Mouse (Mus musculus) urinary bladder, postnatal 14 days (tissue): ENCODE results near the gene Mdc1.

Experiments used
- DNase-seq: peaks from one replicate; pipeline ENCODE4 v3.0.0; 2021; ENCODE audit warnings: low spot score

Gene Mdc1

GRCm38 (mm10) chr17:35850974-35851373 lies 9.7 kb downstream of the Mdc1 start:
- no peak for DNase-seq

DNA sequence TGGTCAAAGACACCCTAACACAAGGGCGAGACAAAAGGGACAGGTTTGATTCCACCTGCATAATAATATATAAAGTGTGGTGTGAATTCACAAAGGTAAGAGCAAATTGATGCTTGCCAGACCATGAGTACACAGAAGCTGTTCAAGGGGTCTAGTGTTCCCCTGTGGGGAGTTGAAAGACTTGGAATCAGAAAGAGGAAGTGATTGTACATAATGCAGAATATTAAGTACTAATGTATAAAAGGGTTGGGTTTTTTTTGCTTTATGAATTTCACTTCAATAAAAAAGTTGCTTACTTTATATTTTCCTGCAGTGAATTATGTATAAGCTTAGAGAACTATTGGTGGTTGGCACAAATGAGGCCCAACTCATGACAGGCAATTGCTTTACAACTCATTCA lies 18.1 kb downstream of the Mdc1 start:
- DNase-seq = no peak

DNA sequence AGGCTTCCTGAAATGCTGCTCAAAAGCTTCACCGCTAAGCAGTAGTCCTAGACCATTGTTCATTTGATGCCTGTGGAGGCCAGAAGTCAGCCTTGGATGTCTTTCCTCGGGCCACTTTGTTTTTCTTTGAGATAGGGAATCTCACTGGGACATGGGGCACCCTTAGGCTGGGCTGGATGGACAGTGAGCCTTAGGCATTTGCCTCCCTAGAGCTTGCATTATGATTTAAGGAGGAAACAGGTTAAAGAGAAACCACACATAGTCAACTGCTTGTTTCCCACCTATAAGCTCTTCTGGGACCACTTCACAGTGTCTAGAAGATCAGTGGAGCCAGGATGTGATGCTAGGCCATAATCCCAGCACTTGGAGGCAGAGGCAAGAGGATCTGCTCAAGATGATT lies 18.5 kb downstream of the Mdc1 start:
- DNase-seq = no peak

DNA sequence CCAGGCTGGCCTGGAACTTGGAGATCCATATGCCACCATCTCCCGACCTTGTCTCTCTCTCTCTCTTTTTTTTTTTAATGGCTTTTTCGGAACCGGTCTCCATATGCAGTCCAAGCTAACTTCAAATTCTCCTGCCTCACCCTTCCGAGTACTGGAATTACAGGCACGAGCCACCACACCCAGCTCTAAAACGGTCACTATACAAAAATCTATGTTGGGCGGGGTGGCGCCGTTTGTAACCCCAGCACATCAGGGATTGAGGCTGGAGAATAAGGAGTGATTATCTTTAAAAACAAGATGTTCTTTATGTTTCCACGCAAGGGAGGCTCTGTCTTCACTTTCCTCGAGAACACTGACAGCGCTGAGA lies 19.5 kb downstream of the Mdc1 start:
- DNase-seq = no peak

GRCm38 (mm10) chr17:35861198-35861857 lies 20.0 kb downstream of the Mdc1 start, which contains the start of gene Nrm:
Nrm (plus strand) TSS chr17:35861318.
- DNase-seq = peak; percentile 90

DNA sequence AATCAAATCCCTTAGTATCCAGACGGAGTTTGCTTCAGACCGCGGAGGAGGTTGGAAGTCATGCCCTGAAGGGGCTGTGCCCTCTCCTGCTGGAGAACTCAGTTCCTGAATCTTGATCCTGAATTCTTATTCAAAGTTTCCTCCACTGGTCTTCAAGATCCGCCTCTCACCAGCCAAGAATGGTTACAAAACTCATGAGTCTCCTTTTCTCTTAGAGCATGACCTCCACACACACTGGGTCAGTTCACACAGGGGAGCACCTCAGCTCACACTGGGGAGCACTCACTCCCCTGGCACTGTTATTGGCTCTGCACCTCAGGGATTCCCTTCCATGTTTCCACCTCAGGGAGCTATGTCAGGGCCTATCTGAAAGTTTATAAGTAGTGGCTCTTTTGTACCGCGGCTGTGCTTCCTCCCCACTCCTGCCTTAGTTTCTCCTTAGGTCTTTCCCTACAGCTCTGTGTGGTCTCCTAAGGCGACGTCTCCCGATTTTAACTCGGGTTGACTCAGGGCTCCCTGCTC lies 23.6 kb downstream of the Mdc1 start:
- no peak for DNase-seq

DNA sequence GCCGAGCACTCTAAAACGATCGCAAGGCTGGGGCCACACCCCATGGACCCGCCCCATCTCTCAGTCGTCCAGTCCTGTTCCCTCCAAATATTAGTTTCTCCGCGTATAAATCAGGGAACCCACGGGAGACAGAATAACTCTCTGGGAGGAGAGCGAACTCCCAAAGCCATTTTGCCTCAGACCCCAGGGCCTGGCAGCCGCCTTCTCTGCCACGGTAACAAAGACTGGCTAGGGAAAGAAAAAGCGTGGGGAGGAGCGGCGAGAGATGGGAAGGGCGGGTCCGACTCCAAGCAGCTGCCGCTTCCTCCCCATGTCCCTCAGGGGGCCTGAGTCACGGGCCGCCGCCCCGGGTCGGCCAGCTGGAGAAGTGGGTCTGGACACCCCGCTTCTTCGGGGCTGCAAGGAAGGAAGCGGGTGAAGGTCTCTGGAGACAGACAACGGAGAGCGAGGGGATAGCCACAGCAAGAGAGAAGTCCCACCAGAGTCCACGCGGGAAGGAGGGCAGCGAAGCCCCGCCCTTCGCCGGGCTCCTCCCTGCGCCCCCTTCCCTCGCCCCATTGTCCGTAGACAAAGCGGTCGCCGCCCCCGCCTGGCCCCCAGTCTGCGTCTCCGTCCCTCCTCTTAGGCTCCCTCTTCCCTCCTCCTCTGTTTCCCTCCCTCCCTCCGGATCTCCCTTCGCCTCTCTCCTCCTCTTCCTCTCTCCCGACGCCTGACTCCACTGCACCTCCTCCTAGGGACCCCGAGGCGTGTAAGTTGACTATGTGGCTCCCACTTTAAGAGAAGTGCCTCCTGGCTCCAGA lies 24.4 kb downstream of the Mdc1 start, which contains the start of gene Ppp1r18:
TSS of gene Ppp1r18 (plus strand) at position 113 of the 800 bp plus-strand sequence.
- peak; percentile 76 for DNase-seq

DNA sequence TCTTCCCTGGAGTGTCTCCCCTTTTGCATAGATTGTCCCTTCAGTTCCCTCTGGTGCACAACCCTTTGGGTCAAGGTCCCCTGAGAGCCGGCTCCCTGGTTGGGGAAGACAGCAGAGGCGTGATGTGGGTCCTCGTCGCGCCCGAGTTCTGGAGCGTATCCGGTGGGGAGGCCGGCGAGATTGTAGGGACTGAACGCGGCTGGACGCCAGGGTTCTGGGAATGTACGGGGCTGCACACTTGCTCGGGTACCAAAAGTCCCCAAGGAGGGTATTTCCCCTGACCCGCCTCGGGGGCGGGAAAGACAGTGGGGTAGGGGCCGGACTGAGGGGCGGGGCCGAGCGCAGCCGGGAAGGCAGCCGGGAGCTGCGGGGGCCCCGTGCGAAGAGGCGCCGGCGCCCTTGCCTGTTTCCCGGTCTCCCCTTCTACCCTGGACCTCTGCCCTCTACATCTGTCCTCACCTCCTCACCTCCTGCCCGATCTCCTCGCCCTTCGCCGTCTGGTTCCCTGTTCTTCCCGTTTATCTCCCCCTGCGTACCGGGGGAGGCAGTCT lies 25.0 kb downstream of the Mdc1 start:
- peak; percentile 68 for DNase-seq

GRCm38 (mm10) chr17:35866911-35867890 lies 25.9 kb downstream of the Mdc1 start:
- peak; percentile 53 for DNase-seq

DNA sequence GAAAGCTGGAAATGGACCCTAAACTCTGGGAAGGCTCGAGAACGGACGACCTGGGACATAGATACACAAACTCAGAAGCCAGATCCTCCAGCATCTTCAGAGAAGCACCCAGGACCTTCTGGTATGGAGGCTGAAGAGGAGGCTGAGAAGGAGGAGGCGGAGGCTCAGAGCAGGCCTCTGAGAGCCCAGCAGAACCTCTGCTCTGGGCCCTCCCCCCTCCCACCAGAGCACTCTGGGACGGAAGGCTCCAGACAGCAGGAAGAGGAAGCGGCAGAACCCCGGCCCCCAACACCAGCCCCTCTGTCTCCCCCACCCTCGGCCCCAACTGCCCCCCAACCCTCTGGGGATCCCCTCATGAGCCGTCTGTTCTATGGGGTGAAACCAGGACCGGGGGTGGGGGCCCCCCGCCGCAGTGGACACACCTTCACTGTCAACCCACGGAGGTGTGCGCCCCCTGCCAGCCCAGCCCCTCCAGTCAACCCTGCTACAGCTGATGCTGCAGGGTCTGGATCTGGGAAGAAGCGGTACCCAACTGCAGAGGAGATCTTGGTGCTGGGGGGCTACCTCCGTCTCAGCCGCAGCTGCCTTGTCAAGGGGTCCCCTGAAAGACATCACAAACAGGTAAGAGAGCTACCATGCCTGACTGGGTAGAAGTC lies 27.0 kb downstream of the Mdc1 start:
- DNase-seq = peak; percentile 31

- no peak for DNase-seq
These were observed 27.6 kb downstream of the Mdc1 start for GRCm38 (mm10) chr17:35868961-35869345.

DNA sequence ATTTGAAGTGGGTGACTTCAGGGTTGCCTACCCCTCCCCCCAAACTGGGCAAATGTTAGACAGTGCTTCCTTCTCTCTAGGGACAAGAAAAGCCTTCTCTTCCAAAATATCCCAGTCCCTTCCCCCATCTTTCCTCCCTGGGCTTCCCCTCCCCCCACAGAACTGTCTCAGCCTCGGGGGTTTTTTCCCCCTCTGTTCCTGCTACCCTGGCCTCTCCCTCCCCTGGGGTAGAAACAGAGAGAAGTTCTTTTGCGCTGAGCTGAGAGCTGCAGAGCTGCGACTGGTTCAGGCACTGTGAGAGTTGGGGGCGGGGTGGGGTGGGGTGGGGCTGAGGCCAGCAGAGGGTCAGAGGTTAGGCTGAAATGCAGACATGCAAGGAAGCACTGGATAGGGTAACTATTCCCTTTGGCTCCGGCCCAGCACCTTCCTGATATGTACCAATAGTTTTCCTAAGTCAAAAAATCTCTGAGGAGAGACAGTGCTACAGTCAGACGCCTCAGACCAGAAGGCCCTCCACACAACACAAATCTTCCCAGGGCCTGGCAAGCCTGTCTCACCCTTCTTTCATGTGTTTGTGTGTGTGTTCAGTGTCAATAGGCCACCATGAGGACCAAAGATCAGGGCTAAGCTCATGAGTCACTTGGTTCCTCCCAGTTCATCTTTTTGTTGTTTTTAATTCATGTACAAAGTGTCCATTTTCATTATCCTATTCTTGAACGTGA lies 28.2 kb downstream of the Mdc1 start:
- DNase-seq = peak; percentile 47

DNA sequence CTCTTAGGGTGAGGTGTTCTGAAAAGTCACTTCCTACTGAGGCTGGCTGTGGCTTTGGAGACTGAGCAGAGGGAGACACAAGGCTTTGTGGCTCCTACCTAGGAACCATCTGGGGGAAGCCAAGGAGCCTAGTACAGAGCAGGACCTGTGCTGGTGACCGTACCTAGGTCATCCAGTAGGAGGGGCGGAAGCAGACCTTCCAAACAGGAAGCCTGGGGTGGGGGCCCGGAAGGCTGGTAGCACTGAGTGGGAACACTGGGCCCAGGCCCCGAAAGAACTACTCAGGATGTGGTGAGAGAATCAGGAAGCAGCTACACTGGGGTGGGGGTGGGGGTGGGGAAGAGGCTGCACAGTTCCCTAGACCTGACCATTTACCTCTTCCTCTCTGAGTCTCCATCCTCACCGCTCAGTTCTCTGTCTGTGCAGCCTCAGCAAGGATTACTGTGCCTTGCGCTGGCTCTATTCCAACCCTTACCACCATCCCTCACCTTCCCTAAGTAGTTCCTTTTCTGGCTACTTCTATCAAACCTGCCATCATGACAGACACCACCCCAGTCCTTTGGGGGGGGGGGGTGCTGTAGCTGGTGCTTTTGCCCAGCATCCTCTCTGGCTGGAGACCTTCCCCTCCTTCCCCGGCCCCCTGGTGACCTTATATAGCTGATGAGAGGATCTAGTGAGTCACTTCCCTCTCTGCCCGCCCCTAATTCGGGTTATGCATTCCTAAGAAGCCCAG lies 29.0 kb downstream of the Mdc1 start:
- DNase-seq = peak; percentile 69

- no peak for DNase-seq
These were observed 29.8 kb downstream of the Mdc1 start for GRCm38 (mm10) chr17:35870884-35871696.

GRCm38 (mm10) chr17:35873774-35874519 lies 32.6 kb downstream of the Mdc1 start:
- peak; percentile 89 for DNase-seq

GRCm38 (mm10) chr17:35874721-35875120 lies 33.4 kb downstream of the Mdc1 start:
- DNase-seq = no peak

- DNase-seq = peak; percentile 97
These were observed 38.1 kb downstream of the Mdc1 start, which contains the start of gene Dhx16 for GRCm38 (mm10) chr17:35879245-35880057. Dhx16 (plus strand) TSS chr17:35879819.
